Mouse (Mus musculus) kidney, adult 2 months (tissue): Measurements from ENCODE around the gene Ddit4l.

Experiments
- CTCF ChIP-seq: fragments of 200-500 bp; conservative IDR thresholded peaks from 2 replicates; pipeline ENCODE4 v1.5.1; 2011; ENCODE audit warnings: low read depth, mild to moderate bottlenecking, control low read depth, low read length, moderate library complexity, mixed read lengths; ENCODE audit not compliant: insufficient read depth, insufficient read length
- POLR2A ChIP-seq: fragments of 200-500 bp; IDR thresholded peaks from one replicate; pipeline ENCODE4 v1.6.1; 2011; ENCODE audit warnings: low read depth, low read length, control low read depth

- TF ChIP-seq CTCF, result no peak
- no peak for TF ChIP-seq POLR2A
Measured at GRCm38 (mm10) chr3:137589811-137590210, 31.6 kb upstream of the Ddit4l start.
